Mouse (Mus musculus) forebrain, embryonic 11.5 days (tissue): ENCODE data around the gene Nav2. TPM values are rescaled to one million over a fixed set of nuclear protein-coding genes. Genes with fewer than 3 reads are reported as not detected.

Source experiments
- ATAC-seq: fragments of 200-750 bp; cut with Nextera tagmentation; replicated peaks from 2 replicates; pipeline ENCODE4 v1.8.0; 2017; ENCODE audit warnings: moderate TSS enrichment; ENCODE audit not compliant: low FRiP score
- DNase-seq: peaks from one replicate; pipeline ENCODE4 v3.0.0-alpha.2; 2017; ENCODE audit warnings: low spot score
- H3K27ac ChIP-seq: fragments of 300-500 bp; sonication (generic); 2 replicates; pipeline ENCODE4 v1.5.1; 2014; ENCODE audit warnings: low read depth, low read length
- H3K27me3 ChIP-seq: fragments of 300-500 bp; sonication (generic); 2 replicates; pipeline ENCODE4 v1.6.1; 2014; ENCODE audit warnings: mild to moderate bottlenecking, low read length, mixed read lengths; ENCODE audit not compliant: control insufficient read depth, insufficient read depth
- H3K36me3 ChIP-seq: fragments of 300-500 bp; sonication (generic); 2 replicates; pipeline ENCODE4 v1.6.1; 2014; ENCODE audit warnings: mild to moderate bottlenecking, low read length, moderate library complexity, mixed read lengths; ENCODE audit not compliant: control insufficient read depth, insufficient read depth
- H3K4me1 ChIP-seq: fragments of 300-500 bp; sonication (generic); replicated peaks from 2 replicates; pipeline ENCODE4 v1.6.1; 2014; ENCODE audit warnings: low read length, mixed read lengths; ENCODE audit not compliant: control insufficient read depth, insufficient read depth
- H3K4me2 ChIP-seq: fragments of 300-500 bp; sonication (generic); 2 replicates; pipeline ENCODE4 v1.6.1; 2014; ENCODE audit warnings: low read depth, mild to moderate bottlenecking, low read length, moderate library complexity, mixed read lengths; ENCODE audit not compliant: severe bottlenecking
- H3K4me3 ChIP-seq: fragments of 300-500 bp; sonication (generic); 2 replicates; pipeline ENCODE4 v1.5.1; 2014; ENCODE audit warnings: low read depth, low read length
- H3K9ac ChIP-seq: fragments of 300-500 bp; sonication (generic); 2 replicates; pipeline ENCODE4 v1.6.1; 2014; ENCODE audit warnings: low read length
- H3K9me3 ChIP-seq: fragments of 300-500 bp; sonication (generic); 2 replicates; pipeline ENCODE4 v1.6.1; 2016; ENCODE audit warnings: low read length, mixed read lengths; ENCODE audit not compliant: control insufficient read depth
- WGBS: fragments of 180-500 bp; shearing (Covaris S2); extraction: QIAGEN DNeasy Blood & Tissue Kit; methylation state at CpG from one replicate; pipeline ENCODE4 v1.1.7; 2014; 5-methylcytosine and 5-hydroxymethylcytosine counted together
- polyA plus RNA-seq: library from polyadenylated mRNA; unstranded; fragments of >200 nt; fragmentation: Nextera tagmentation; extraction: Ambion mirVana; gene quantifications from 2 replicates; pipeline ENCODE4 v1.2.1, GENCODE M21; 2014

Nav2 gene
- polyA plus RNA-seq, 1 experiment from 2014 or later: 7.2 TPM

DNA sequence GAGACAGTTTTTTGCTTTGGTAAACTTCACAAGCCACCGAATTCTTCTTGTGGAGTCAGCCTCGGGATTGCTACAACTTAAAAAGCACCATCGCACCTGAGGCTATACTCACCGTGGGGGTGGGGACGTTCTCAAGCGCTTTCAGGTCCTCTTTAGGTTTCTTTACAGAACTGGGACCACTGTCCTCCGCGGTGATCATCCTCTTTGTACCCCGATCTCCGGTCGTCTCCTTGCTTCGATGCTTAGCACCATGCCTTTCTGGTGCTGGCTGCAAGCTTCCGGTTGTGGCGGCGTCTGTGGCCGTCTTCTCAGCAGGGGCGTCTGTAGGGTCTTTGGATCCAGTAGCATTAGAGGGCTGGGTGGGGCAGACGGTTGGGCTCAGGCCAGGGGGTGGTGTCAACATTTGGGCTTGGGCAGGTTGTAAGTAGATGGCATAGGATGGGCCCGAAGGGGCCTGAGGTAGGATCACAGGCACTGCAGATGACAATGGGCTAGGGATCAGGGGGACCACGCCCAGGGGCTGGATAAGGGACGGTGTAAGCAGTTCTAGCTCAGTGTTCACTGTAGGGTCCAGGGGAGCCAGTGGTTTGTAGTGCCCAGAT, 37.8 kb upstream of the Nav2 start:
- DNase-seq: no peak
- no peaks in the 10 kb centered on the region for H3K27me3 ChIP-seq
- ATAC-seq: no peak
- H3K4me2 ChIP-seq: no peak overlapping the region
- H3K9ac ChIP-seq: no peak overlapping the region
- no peaks in the 10 kb centered on the region for H3K4me1 ChIP-seq
- WGBS: 94% methylated on average over 21 of the region's 21 CpGs
- H3K27ac ChIP-seq: no peak overlapping the region
- H3K4me3 ChIP-seq: no peak overlapping the region
- peaks cover 16% of the 10 kb centered on the region; the same call in 1 of the 2 replicates for H3K36me3 ChIP-seq
- no peaks in the 10 kb centered on the region for H3K9me3 ChIP-seq

DNA sequence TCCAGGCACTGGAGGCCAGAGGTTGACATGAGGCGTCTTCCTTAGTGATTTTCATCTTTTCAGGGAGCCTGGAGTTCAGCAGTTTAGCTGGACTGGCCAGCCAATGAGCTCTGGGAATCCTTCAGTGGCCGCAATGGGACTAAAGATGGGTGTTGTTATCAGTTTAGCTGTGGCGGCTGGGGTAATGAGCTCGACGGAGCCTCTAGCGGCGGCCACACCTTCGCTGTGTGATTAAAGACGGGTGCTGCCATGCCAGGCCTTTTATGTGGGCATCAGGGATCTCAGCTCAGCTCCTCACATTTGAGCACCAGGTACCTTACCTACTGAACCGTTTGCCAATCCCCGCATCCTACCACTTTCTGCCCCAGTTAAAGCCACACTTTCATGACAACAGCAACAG, 37.2 kb upstream of the Nav2 start:
- ATAC-seq: no peak
- H3K36me3 ChIP-seq: peaks cover 13% of the 10 kb centered on the region; the same call in 1 of the 2 replicates

DNA sequence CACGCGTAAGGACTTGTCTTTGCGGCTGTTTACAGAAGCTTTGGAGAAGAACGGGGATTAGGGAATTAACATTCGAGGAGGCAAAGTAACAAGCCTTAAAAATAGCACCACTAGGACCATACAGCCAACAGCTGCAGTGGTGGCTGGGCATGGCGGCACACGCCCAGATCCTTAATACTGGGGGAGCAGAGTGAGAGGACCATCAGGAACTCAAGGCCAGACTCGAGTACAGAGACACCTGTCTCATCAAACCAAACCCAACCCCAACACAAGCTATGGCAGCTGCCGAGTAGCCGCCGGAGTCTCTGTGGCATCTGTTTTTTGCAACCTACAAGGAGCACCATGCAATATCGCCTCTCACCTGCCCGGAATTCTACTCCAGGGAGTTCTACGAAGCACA, 33.4 kb upstream of the Nav2 start:
- 95% methylated on average over 14 of the region's 14 CpGs for WGBS
- no peaks in the 10 kb centered on the region for H3K27me3 ChIP-seq
- H3K27ac ChIP-seq: no peak overlapping the region
- H3K36me3 ChIP-seq: peaks cover 9% of the 10 kb centered on the region; the same call in 1 of the 2 replicates
- H3K4me2 ChIP-seq: no peak overlapping the region
- H3K9ac ChIP-seq: no peak overlapping the region
- no peaks in the 10 kb centered on the region; the same call in none of the 2 replicates for H3K4me1 ChIP-seq
- H3K9me3 ChIP-seq: no peaks in the 10 kb centered on the region
- DNase-seq (no peak), ATAC-seq (no peak)
- no peak overlapping the region for H3K4me3 ChIP-seq

More for the DNA sequence above, 37.2 kb upstream of the Nav2 start:
- H3K27me3 ChIP-seq: no peaks in the 10 kb centered on the region
- no peaks in the 10 kb centered on the region for H3K9me3 ChIP-seq
- no peak overlapping the region for H3K27ac ChIP-seq
- no peak overlapping the region for H3K9ac ChIP-seq
- 94% methylated on average over 11 of the region's 11 CpGs for WGBS
- no peak overlapping the region for H3K4me3 ChIP-seq
- no peak overlapping the region for H3K4me2 ChIP-seq
- no peaks in the 10 kb centered on the region for H3K4me1 ChIP-seq
- DNase-seq: no peak

DNA sequence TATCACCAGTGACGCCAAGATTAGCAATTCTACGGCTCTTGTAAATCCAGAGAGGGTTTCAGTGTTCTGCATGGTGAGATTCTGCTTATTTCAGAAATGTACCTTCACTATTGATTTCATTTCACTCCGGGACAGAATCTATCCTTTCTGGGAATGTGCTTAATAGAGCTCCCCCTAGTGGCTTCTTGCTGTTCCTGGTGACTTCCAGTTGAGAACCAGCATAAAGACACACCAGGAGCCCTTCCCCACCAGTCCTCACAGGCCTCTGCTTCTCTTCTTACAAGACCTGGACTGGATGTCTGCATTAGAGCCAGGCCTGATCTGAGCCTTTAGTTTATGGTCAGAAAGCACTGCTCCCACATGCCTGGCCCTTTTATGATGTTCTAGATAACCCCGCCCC, 32.0 kb upstream of the Nav2 start:
- H3K9me3 ChIP-seq: no peaks in the 10 kb centered on the region

DNA sequence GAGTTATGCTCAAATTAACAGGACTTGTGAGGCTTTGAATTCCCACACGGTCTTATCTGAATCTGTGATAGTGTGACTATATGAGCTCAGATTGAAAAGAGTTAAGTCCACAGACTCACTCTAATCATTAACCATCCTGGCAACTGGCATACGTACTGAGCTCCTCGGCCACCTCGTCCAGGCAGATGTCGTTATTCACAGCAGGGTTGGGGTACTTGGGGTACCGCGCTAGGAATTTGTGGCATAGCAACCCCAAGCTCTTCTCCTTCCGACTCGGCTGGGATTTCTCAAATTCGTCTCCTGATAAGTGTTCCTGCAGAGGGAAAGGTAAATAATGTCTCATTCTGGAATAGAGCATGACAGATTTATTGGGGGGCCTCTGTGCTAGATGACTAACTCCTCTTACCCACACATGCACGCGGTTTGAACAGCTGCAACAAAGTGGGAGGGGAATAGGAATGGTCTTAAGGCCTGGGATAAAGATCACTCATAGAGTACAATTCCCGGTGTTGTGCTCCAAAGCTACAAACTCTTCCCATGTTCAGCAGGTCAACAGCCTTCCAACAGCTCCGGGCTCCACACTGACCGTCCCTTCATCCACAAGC, 30.6 kb upstream of the Nav2 start:
- no peak for ATAC-seq
- Histone ChIP-seq H3K4me1 (peaks cover 2% of the 10 kb centered on the region), H3K36me3 (peaks cover 2% of the 10 kb centered on the region; the same call in 1 of the 2 replicates), H3K27ac (no peak overlapping the region), H3K27me3 (peaks cover 5% of the 10 kb centered on the region; the same call in 1 of the 2 replicates), H3K4me3 (no peak overlapping the region), H3K9ac (no peak overlapping the region), H3K4me2 (no peak overlapping the region), H3K9me3 (no peaks in the 10 kb centered on the region)
- 94% methylated on average over 15 of the region's 15 CpGs for WGBS
- no peak for DNase-seq

More for the DNA sequence above, 32.0 kb upstream of the Nav2 start:
- H3K27ac ChIP-seq: no peak overlapping the region
- no peak for ATAC-seq
- H3K9ac ChIP-seq: no peak overlapping the region
- WGBS: 80% methylated on average over 4 of the region's 4 CpGs
- H3K36me3 ChIP-seq: peaks cover 2% of the 10 kb centered on the region; the same call in 1 of the 2 replicates
- H3K27me3 ChIP-seq: no peaks in the 10 kb centered on the region
- no peaks in the 10 kb centered on the region; the same call in none of the 2 replicates for H3K4me1 ChIP-seq
- DNase-seq: no peak
- H3K4me3 ChIP-seq: no peak overlapping the region
- H3K4me2 ChIP-seq: no peak overlapping the region

GRCm38 (mm10) chr7:48879574-48879973, 28.9 kb upstream of the Nav2 start:
- Histone ChIP-seq H3K4me2 (peak overlapping the region; percentile 49), H3K27me3 (peaks cover 16% of the 10 kb centered on the region), H3K36me3 (peaks cover 2% of the 10 kb centered on the region; the same call in 1 of the 2 replicates), H3K4me1 (peaks cover 2% of the 10 kb centered on the region), H3K9me3 (no peaks in the 10 kb centered on the region), H3K9ac (peak overlapping the region; percentile 47; the same call in 1 of the 2 replicates), H3K4me3 (peak overlapping the region; percentile 21), H3K27ac (no peak overlapping the region)
- no peak for ATAC-seq
- DNase-seq: no peak
- WGBS: 65% methylated on average over 3 of the region's 3 CpGs

GRCm38 (mm10) chr7:48880591-48881481, 27.7 kb upstream of the Nav2 start:
- peaks cover 2% of the 10 kb centered on the region; the same call in 1 of the 2 replicates for H3K36me3 ChIP-seq
- peak; percentile 99 for DNase-seq

DNA sequence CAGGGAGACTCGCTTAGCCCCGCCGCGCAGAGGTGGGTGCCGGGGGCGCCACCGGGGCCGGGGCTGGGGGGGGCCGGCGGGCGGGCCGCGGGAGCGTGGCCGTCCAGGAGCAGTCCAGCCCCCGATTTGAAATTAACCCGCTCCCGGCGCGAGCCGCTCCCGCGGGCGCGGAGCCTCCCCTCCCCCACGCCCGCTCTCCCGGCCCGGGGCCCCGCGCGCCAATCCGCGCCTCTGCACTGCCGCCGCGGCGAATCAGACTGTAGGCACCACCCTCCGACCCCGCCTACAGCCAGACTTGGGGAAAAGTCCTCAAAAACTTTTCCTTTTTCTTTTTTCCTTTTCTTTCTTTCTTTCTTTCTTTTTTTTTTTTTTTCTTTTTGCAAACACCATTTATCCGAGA, 27.0 kb upstream of the Nav2 start, which contains the start of gene E2f8:
Gene E2f8 (minus strand): TSS at position 111 of the 400 bp plus-strand sequence.
- DNase-seq (peak; percentile 90), ATAC-seq (peak; percentile 86)
- Histone ChIP-seq H3K9ac (peak within 1 kb of the TSS; percentile 98), H3K27ac (peak within 1 kb of the TSS; percentile 90), H3K36me3 (peaks cover 2% of the 10 kb centered on the region; the same call in 1 of the 2 replicates), H3K9me3 (no peaks in the 10 kb centered on the region), H3K4me3 (peak within 1 kb of the TSS; percentile 78), H3K4me1 (peaks cover 2% of the 10 kb centered on the region), H3K27me3 (peaks cover 16% of the 10 kb centered on the region), H3K4me2 (peak within 1 kb of the TSS; percentile 94)
- under 1% methylated on average over 41 of the region's 41 CpGs for WGBS

More at GRCm38 (mm10) chr7:48880591-48881481, 27.7 kb upstream of the Nav2 start:
- H3K27me3 ChIP-seq: peaks cover 16% of the 10 kb centered on the region
- H3K9ac ChIP-seq: peak overlapping the region; percentile 98
- H3K4me1 ChIP-seq: peaks cover 2% of the 10 kb centered on the region
- ATAC-seq: peak; percentile 97
- under 1% methylated on average over 68 of the region's 77 CpGs for WGBS
- H3K4me2 ChIP-seq: peak overlapping the region; percentile 94
- H3K9me3 ChIP-seq: no peaks in the 10 kb centered on the region
- H3K4me3 ChIP-seq: peak overlapping the region; percentile 78
- H3K27ac ChIP-seq: peak overlapping the region; percentile 90
